Mouse (Mus musculus) G1E-ER4 (cell line): ENCODE results near the gene Mbtps1. TPM values are rescaled to one million over a fixed set of nuclear protein-coding genes. Genes with fewer than 3 reads are reported as not detected.

Experiments used
- GATA1 ChIP-seq: IDR thresholded peaks from one replicate; pipeline ENCODE4 v1.8.0; 2012; ENCODE audit warnings: low read length, inconsistent platforms
- polyA plus RNA-seq: library from polyadenylated mRNA; stranded (reverse); fragments of >175 nt; gene quantifications from 2 replicates; pipeline ENCODE4 v1.2.3, GENCODE M21; 2012

Gene Mbtps1
- polyA plus RNA-seq, 1 experiment: 157 TPM

DNA sequence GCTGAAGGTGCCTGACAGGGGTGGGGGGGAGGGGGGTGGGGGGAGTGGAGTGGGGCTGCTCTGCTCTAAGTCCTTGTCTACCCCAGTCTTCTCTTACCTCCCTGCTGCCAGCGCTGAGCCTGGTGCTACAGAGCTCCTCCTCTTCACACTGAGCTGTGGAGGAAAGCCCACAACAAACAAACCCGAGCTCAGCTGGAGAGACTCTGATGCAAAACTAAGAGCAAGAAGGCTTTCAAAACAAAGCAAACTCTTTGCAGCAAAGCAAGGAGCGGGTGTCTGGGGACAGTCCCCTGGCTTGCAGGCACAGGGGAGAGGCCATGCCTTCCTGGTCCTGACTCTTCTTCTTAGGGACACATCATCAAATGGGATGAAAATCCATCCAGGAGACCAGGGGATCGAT is 11.3 kb upstream of the Mbtps1 start:
- TF ChIP-seq GATA1: no peak

DNA sequence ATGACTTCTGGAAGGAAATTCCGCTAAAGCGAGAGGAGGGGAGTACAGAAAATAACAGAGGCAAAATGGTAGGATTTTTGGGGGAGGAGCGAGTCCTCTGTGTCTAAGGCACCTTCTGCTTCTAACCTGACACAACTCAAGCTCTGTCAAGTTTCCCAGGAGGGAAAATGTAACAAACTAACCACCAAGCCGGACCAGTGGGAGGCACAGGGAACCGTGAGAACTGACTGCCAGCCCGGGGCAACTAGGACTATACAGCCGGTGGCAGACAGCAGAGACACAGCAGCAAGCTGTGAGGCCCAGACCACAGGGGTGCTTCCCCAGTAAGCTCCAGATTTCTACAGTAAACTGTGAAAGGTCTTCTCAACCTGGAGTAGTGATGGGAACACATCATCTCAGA is 10.4 kb upstream of the Mbtps1 start:
- TF ChIP-seq GATA1: no peak

DNA sequence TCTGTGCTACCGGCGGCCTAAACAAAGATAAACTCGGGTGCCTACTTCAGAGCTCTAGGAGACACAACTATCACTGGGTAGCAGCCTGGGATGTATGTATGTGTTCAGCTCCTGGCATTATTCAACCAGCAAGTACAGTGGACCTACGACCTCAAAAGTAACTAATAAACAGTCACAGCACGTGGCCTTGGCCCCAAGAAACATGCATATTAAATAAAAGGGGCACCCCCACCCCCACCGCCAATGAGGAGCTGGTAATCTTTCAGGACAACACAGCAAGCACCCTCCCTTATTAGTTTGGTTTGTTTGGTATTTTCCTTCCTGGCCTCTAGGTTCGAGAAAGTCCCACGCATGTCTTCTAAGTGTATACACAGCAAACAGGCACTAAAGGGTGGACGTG is 9.7 kb upstream of the Mbtps1 start:
- TF ChIP-seq GATA1: no peak

DNA sequence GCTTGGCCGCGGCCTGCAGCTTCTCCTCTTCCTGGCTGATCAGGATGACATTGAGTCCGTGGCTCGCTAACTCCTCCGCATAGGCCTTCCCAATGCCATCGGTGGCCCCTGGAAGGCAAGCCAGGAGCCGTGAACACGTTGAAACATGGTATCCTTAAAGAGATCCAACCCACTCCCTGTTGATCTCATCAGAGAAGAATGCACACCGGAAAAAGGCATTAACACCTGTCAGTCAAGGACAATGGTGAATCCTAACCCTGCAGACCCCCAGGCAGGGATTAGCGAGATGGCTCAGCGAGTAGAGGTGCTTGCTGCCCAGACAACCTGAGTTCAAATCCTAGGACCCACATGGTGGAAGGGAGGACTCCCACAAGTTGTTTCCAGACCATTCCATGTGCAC is 7.8 kb upstream of the Mbtps1 start:
- TF ChIP-seq GATA1: no peak

DNA sequence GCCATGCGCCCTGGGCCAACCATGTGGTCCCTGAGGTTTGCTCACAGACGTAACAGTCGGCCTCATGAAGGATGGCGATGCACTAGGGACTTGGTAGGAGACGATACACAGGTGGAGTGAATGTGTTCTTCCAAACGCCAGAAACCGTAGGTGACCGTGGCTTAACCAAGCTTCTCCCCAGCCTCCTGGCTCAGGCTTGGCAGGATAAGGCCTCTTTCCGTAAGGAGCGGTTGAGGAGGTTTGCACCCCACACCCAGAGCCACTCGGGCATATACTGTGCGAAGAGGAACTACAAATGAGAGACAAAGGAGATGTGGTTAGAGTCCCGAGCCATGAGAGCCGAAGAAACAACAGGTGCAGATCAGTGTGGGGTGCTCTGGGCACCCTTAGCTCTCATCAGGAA is 5.3 kb upstream of the Mbtps1 start:
- no peak for TF ChIP-seq GATA1

DNA sequence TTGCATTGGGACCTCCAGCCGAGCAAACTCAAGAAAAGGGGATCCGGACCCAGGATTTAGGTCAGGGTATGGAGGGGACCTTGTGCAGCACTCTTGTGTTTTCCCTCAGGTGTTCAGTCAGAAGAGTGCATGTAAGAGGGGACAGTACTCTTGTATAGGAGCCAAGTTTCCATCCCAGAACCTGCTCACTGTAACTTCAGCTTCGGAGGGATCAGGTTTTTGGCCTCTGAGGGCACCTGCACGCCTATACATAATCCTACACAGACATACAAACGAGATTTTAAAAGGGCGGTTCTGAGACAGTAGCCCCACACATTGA is 826 bp upstream of the Mbtps1 start:
- no peak for TF ChIP-seq GATA1

DNA sequence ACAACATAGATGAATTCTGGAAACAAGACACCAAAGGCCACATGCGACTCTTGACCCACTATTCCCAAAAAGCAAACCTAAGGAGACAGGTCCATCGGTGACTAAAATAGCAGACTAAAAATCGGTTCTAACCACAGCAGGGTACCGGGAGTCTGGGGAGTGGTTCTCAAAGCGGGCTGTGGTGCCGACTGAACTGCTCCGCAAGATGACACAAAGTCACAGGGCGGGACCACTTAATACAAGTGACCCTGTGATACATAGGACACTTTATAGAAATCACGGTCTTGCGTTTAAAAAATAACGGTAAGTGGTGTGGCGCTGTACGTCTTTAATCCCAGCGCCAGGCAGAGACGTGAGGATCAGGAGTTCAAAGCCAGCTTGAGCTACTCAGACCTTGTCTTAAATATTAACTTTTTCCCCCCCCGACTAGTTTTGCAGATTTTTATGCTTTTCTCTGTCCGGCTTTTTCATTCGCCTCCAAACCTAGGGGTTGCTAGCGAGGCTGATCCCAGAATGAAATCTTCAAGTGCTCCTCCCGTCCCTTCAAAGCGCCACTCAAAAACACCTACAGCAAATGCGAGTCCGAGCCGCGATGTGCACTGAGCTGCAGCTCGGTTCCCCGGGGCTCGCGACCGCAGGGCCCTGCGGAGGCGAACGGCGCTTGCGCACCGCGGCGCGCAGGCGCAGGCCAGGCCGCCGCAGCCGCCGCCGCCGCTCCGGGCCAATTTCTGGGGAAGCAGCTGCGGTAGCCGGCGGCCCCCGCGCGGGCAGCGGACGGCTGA is 523 bp downstream of the Mbtps1 start:
- no peak for TF ChIP-seq GATA1

DNA sequence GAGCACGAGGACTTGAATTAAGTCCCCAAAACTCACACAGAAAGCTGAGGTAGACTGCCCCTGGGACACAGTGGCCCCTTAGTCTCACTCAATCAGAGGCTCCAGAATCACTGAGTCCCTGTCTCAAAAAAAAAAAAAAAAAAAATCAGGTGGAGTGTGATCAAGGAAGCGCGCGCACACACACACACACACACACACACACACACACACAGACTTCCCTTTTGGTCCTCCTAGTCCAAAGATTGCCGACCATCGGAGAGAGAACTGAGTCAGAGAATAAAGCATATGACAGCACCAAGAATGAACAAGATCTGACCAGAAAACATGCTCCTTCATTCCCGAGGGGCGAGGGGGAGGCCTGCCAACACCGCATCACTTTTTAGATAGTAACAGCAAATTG is 1.4 kb downstream of the Mbtps1 start:
- TF ChIP-seq GATA1: no peak

DNA sequence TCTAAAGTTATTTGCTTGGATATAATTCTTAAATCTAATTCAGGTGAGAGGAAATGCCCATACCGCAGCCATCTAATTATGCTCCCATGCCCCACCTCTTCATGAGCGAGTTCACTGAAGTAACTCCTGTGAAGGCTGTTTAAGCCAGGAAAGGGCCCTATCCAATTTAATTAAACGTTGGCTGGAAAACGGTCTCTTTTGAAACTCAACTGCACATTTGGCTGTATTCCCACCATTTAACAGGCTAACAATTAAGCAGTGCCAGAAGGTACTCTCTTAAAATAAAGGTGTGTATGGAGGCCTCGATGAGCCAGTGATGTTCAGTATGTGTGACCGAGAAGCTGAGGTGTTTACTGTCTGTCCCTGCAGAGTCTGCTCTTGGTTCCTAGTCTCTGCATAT is 2.7 kb downstream of the Mbtps1 start:
- TF ChIP-seq GATA1: no peak

DNA sequence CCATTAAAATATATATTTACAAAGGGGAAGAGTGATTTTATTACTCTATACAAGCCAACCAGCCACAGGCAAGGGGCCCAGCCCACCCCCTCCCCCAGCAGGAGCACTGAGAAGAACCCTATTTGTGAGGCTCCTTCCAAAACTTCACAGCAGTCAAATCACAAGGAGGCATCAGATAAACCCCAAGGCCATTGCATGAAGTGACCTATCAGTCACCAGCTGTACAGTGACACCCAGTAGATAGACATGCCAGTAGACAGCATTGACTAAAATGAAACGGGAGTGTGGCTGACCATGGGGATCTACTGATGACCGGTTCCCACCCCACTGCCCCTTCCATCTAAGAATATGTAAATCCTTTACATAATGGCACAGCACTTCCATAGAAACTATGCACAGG is 5.6 kb downstream of the Mbtps1 start:
- TF ChIP-seq GATA1: no peak

DNA sequence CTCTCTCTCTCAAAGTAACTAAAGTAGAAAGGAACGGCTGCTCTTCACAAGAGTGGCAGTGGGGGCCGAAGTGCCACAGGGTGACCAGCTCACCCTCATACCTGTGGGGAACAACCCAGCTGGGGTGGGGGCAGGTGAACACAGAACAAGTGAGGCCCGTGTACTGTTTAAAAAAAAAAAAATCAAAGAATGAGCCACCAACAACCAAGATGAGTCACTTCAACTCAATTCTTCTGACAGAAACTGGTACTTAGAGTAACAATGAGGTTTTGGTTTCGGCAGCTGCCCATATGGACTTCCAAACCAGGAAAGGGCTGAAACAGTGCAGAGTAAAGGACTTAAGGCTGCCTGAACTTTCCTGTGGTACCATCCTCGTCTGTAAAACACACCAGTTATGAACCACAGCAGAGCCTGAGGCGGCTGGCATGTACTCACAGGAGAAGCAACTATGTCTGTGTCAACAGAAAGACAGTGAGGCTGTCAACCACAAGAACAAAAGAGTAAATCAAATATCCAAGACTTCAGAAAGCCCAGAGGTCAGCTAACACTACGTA is 9.9 kb downstream of the Mbtps1 start:
- no peak for TF ChIP-seq GATA1

DNA sequence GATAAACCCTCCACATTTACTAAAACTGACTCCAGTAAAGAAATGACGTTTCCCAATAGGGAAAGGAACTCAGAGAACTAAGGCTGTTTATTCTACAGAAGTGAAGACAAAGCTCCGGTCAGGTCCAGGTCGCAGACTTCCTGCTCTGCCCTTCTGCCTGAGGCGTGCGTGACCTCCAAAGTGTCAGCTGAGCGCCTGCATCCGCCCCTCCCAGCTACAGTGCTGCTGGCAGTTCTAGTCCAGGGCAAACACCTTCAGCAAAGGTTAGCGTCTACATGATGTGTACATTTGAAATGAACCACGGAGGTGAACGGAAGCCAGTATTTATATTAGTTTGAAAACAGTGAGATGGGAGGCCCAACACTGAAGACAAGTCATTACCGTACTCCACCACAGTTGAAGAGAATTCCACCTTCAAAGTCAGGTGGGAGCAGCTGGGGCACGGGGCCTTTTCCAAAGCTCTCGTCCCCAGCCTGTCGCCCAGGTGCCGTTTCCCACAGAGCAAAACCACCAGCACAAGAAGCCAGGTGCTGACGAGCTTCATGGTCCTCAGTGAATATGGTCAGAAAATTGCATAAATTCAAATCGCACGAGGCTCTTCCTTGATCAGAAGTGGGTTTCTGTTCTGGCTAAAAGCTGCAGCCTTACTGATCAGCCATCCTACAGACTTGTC is 11.4 kb downstream of the Mbtps1 start:
- no peak for TF ChIP-seq GATA1

DNA sequence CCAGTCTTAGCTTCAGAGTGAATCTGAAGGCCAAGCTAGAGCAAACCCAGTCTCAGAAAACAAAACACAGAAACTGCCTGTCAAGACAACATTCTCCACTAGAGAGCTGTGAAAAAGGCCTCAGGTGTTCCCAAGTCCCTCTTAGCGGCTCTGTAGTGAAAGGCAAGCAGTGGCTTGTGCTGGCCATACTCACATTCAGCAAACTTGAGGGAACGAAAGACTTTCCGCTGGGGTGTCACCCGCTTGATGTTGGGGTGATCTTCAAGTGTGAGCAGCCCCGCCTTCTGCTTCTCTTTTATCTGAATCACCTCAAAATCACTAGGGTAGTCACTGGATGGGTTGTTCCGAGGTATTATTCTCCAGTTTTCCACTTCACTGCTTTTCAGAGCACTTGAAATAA is 12.7 kb downstream of the Mbtps1 start:
- TF ChIP-seq GATA1: no peak

DNA sequence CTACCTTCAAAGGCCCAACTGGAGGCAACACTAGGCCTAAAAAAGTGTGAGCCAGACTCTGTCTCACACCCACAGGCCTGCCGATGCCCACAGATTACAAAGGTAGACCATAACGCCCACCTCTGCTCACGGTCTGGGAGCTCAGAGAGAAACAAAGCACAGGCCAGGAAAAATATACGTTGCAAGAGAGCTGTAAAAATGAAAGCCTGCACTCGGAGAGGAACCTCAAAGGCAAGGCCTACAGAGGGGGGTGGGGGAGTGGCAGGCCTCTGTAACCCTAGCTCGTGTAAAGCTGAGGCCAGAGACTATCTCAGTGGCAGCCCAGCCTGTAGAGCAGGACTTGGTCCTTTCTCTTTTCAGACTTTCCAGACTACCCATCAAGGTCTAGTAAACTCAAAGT is 13.4 kb downstream of the Mbtps1 start:
- no peak for TF ChIP-seq GATA1

DNA sequence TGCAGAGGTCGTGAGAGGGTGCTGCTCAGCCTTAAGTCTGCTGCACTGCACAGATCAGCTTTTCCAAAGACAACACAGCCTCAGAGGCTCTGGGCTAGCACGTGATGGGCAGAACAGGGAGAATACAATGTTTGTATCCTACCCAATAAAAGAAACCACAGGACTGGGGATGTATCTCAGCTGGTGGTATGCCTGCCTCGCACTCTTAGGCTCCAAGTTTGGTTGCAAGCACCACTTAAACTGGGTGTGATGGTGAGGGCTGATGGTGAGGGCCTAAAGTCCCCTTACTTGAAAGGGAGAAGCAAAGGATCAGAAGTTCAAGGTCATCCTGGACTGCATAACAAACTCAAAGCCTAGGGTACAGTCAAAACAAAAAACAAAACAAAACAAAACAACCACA is 13.9 kb downstream of the Mbtps1 start:
- no peak for TF ChIP-seq GATA1

DNA sequence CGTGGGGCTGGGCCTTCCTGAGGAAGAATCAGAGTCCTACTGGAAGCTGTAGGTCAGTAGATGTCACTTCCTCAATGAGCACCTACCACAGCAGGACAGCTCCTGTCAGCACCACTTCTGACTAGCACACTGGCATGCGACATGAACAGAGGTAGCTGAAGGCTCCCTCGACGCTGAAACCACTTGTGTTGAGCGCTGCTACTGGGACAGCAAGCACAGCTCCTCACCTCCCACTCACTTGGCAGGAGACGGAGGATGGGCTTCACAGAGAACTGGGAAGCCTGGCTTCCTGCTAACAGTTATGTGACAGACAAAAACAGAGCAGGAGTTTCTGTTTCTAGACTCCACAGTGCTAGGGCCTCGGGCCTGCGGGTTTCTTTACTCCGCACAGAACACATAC is 26.6 kb downstream of the Mbtps1 start:
- no peak for TF ChIP-seq GATA1

DNA sequence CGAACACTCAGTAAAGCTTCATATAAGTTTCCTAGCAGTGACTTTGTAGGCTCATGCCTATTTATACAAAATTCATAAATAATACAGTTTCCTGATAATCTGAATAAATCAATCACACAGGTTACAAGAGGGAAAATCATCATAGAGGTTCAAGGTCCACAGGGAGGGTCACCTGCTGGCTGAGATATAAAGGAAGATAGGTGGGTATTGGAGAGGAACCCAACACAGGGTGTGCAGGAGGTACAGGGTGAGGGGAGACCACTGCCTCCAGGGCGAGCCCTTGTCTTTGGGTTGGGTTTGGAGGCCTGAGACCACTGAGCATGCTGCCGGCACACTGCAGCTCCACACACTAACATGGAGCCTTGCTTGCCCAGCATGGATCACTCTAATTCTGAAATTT is 27.1 kb downstream of the Mbtps1 start:
- TF ChIP-seq GATA1: no peak
